Mouse (Mus musculus): Measurements from ENCODE around the gene Csf3. TPM values are rescaled to one million over a fixed set of nuclear protein-coding genes. Genes with fewer than 3 reads are reported as not detected.

Csf3 gene
- polyA plus RNA-seq, 1 experiment from 2014 or later = not detected

Other genes with a start within 250 kb of the Csf3 start
- not detected in 2 replicates for gene Ikzf3, start 155.2 kb upstream of the Csf3 start, polyA plus RNA-seq (2014; fragmentation: Nextera tagmentation; extraction: Ambion mirVana)
- not detected in 2 replicates for gene Zpbp2, start 150.2 kb upstream of the Csf3 start, polyA plus RNA-seq (2014; fragmentation: Nextera tagmentation; extraction: Ambion mirVana)
- gene Ormdl3, start 113.9 kb upstream of the Csf3 start, polyA plus RNA-seq (2014; fragmentation: Nextera tagmentation; extraction: Ambion mirVana) = 24.7 and 24.8 TPM in 2 replicates
- gene Lrrc3c, start 103.0 kb upstream of the Csf3 start, polyA plus RNA-seq (2014; fragmentation: Nextera tagmentation; extraction: Ambion mirVana) = not detected in 2 replicates
- 0.88 and 1.3 TPM in 2 replicates for gene Gm12355, start 75.6 kb upstream of the Csf3 start, polyA plus RNA-seq (2014; fragmentation: Nextera tagmentation; extraction: Ambion mirVana)
- not detected in 2 replicates for gene Gsdma3, start 74.9 kb upstream of the Csf3 start, polyA plus RNA-seq (2014; fragmentation: Nextera tagmentation; extraction: Ambion mirVana)
- not detected in 2 replicates for gene Gsdma2, start 54.5 kb upstream of the Csf3 start, polyA plus RNA-seq (2014; fragmentation: Nextera tagmentation; extraction: Ambion mirVana)
- not detected in 2 replicates for gene Gsdma, start 36.9 kb upstream of the Csf3 start, polyA plus RNA-seq (2014; fragmentation: Nextera tagmentation; extraction: Ambion mirVana)
- 121 and 144 TPM in 2 replicates for gene Psmd3, start 18.7 kb upstream of the Csf3 start, polyA plus RNA-seq (2014; fragmentation: Nextera tagmentation; extraction: Ambion mirVana)
- gene Med24, start 28.2 kb downstream of the Csf3 start, polyA plus RNA-seq (2014; fragmentation: Nextera tagmentation; extraction: Ambion mirVana) = 76.0 and 85.9 TPM in 2 replicates
- 164 and 199 TPM in 2 replicates for gene Thra, start 39.4 kb downstream of the Csf3 start, polyA plus RNA-seq (2014; fragmentation: Nextera tagmentation; extraction: Ambion mirVana)
- gene Nr1d1, start 74.1 kb downstream of the Csf3 start, polyA plus RNA-seq (2014; fragmentation: Nextera tagmentation; extraction: Ambion mirVana) = 2.2 and 3.1 TPM in 2 replicates
- gene Msl1, start 94.3 kb downstream of the Csf3 start, polyA plus RNA-seq (2014; fragmentation: Nextera tagmentation; extraction: Ambion mirVana) = 19.3 and 20.5 TPM in 2 replicates
- 41.0 and 45.0 TPM in 2 replicates for gene Casc3, start 103.6 kb downstream of the Csf3 start, polyA plus RNA-seq (2014; fragmentation: Nextera tagmentation; extraction: Ambion mirVana)
- gene Rapgefl1, start 135.5 kb downstream of the Csf3 start, polyA plus RNA-seq (2014; fragmentation: Nextera tagmentation; extraction: Ambion mirVana) = 3.0 and 4.5 TPM in 2 replicates
- gene Wipf2, start 162.4 kb downstream of the Csf3 start, polyA plus RNA-seq (2014; fragmentation: Nextera tagmentation; extraction: Ambion mirVana) = 3.3 and 3.7 TPM in 2 replicates
- gene Cdc6, start 206.5 kb downstream of the Csf3 start, polyA plus RNA-seq (2014; fragmentation: Nextera tagmentation; extraction: Ambion mirVana) = 14.1 and 16.4 TPM in 2 replicates
- gene Rara, start 226.6 kb downstream of the Csf3 start, polyA plus RNA-seq (2014; fragmentation: Nextera tagmentation; extraction: Ambion mirVana) = 8.2 and 9.8 TPM in 2 replicates